In genomic region chr10:34297980-34298753, GRCm38 (mm10) we compare ENCODE assay signal across 8 mouse cellular contexts. TPM values are rescaled to one million over a fixed set of nuclear protein-coding genes. Genes with fewer than 3 reads are reported as not detected.
DNase-seq lines count a peak whose midpoint lies in the region; ATAC-seq and TF ChIP-seq lines count a peak whose summit lies in the region.

No protein-coding gene starts in this region.

- H3K9me3 ChIP-seq in intestine, postnatal 0 days (ENCODE audit: control insufficient read depth) = no peaks in the 10 kb centered on the region
- no peaks in the 10 kb centered on the region for H3K9me3 ChIP-seq in neural tube, embryonic 13.5 days

- peak overlapping the region; percentile 87 for H3K4me2 ChIP-seq in intestine, postnatal 0 days (replicated peaks; ENCODE audit: low read depth)
- peak overlapping the region; percentile 99 for H3K4me2 ChIP-seq in neural tube, embryonic 13.5 days

- no peaks in the 10 kb centered on the region; the same call in 1 of the 2 replicates for H3K79me2 ChIP-seq in liver, adult 2 months (ENCODE audit: control insufficient read depth, insufficient read depth, low read length)

- peak; percentile 54 for DNase-seq in liver, adult 2 months (ENCODE audit: extremely low read depth, low read depth, low spot score)
- DNase-seq in liver = no peak
- peak; percentile 29 to 51 for DNase-seq in cerebellum, adult 18-20 months
- peak; percentile 9 for DNase-seq in gastrocnemius, postnatal 10 days
- DNase-seq in left cerebral cortex, postnatal 10 days (ENCODE audit: extremely low spot score in 1 of 2, low spot score in 2 of 2) = no peak
- DNase-seq in spleen, adult 12 weeks (ENCODE audit: low spot score) = no peak

- TF ChIP-seq CTCF in liver, adult 2 months (IDR thresholded peaks at IDR 0.05; ENCODE audit: low read depth, low read length) = no peak
- TF ChIP-seq CTCF in intestine, postnatal 0 days (IDR thresholded peaks at IDR 0.05; ENCODE audit: low read depth) = no peak

- no peak overlapping the region for H3K27ac ChIP-seq in liver, adult 2 months (replicated peaks; ENCODE audit: insufficient read depth, low read depth, low read length)
- H3K27ac ChIP-seq in intestine, postnatal 0 days (ENCODE audit: low read depth, low read length) = peak overlapping the region; percentile 42; the same call in 1 of the 2 replicates
- H3K27ac ChIP-seq in neural tube, embryonic 13.5 days (replicated peaks) = peak overlapping the region; percentile 99

- intact Hi-C loops in left cerebral cortex, postnatal 10 days (cut with DNase I) = no loop called here

- H3K27me3 ChIP-seq in liver, adult 2 months (ENCODE audit: control insufficient read depth, insufficient read depth, low read length) = no peaks in the 10 kb centered on the region
- H3K27me3 ChIP-seq in intestine, postnatal 0 days (replicated peaks; ENCODE audit: control insufficient read depth, insufficient read depth, low read length) = no peaks in the 10 kb centered on the region
- no peaks in the 10 kb centered on the region for H3K27me3 ChIP-seq in neural tube, embryonic 13.5 days

- peak overlapping the region; percentile 51; the same call in 1 of the 2 replicates for H3K9ac ChIP-seq in liver, adult 2 months (ENCODE audit: low read depth, low read length)
- H3K9ac ChIP-seq in intestine, postnatal 0 days (ENCODE audit: low read depth, low read length) = peak overlapping the region; percentile 31; the same call in 1 of the 2 replicates
- H3K9ac ChIP-seq in neural tube, embryonic 13.5 days = peak overlapping the region; percentile 97

- TF ChIP-seq POLR2A in liver, adult 2 months (IDR thresholded peaks at IDR 0.05; ENCODE audit: extremely low read depth, insufficient read depth, low read length) = no peak

- no peaks in the 10 kb centered on the region for H3K36me3 ChIP-seq in liver, adult 2 months (ENCODE audit: control insufficient read depth, insufficient read depth, low read length)
- no peaks in the 10 kb centered on the region for H3K36me3 ChIP-seq in intestine, postnatal 0 days (ENCODE audit: control insufficient read depth, insufficient read depth)
- H3K36me3 ChIP-seq in neural tube, embryonic 13.5 days = peaks cover 10% of the 10 kb centered on the region

- peak overlapping the region; percentile 58 for H3K4me3 ChIP-seq in liver, adult 2 months (ENCODE audit: insufficient read depth, low read depth, low read length)
- H3K4me3 ChIP-seq in intestine, postnatal 0 days (ENCODE audit: low read depth, low read length) = peak overlapping the region; percentile 62
- peak overlapping the region; percentile 83 for H3K4me3 ChIP-seq in neural tube, embryonic 13.5 days

- H3K4me1 ChIP-seq in liver, adult 2 months (ENCODE audit: control insufficient read depth, insufficient read depth, low read length) = no peaks in the 10 kb centered on the region
- no peaks in the 10 kb centered on the region for H3K4me1 ChIP-seq in intestine, postnatal 0 days (replicated peaks; ENCODE audit: control insufficient read depth, insufficient read depth, low read length)
- H3K4me1 ChIP-seq in neural tube, embryonic 13.5 days (replicated peaks) = peaks cover 54% of the 10 kb centered on the region

- WGBS in liver, adult 2 months = 51% methylated on average over 25 of the region's 25 CpGs
- whole genome bisulfite sequencing in intestine, postnatal 0 days = 51% methylated on average over 25 of the region's 25 CpGs
- WGBS in neural tube, embryonic 13.5 days = 44% methylated on average over 25 of the region's 25 CpGs

- ATAC-seq in intestine, postnatal 0 days = no peak
- no peak; the same call in 1 of the 2 replicates for ATAC-seq in neural tube, embryonic 13.5 days (ENCODE audit: low read depth)

RNA-seq across cellular contexts. Expression of gene Tspyl4, which starts 0.9 kb away (rescaled TPM):
- total RNA-seq in liver, adult 2 months (2014; rRNA removed) = 2.8 and 3.2 TPM in 2 replicates
- 1.7 and 4.6 TPM in 2 replicates for polyA plus RNA-seq in liver, adult 2 months (2012; rRNA removed)
- total RNA-seq in gastrocnemius, postnatal 10 days (2021) = 1 to 10 TPM; 2.3 to 2.5 TPM
- 9.3 and 9.4 TPM in 2 replicates for polyA plus RNA-seq in intestine, postnatal 0 days (2015; fragmentation: Nextera tagmentation; extraction: Ambion mirVana)
- polyA plus RNA-seq in neural tube, embryonic 13.5 days (2015; fragmentation: Nextera tagmentation; extraction: Ambion mirVana) = 258 and 266 TPM in 2 replicates
- 100 to 1,000 TPM; 335 to 337 TPM for total RNA-seq in left cerebral cortex, postnatal 10 days (2021)

RNA-seq across cellular contexts. Expression of gene Tspyl1, which starts 16.2 kb away (rescaled TPM):
- total RNA-seq in liver, adult 2 months (2014; rRNA removed) = 12.9 and 14.5 TPM in 2 replicates
- polyA plus RNA-seq in liver, adult 2 months (2012; rRNA removed) = 13.1 and 13.6 TPM in 2 replicates
- total RNA-seq in gastrocnemius, postnatal 10 days (2021) = 10 to 100 TPM; 42.4 to 46.2 TPM
- 45.7 and 48.3 TPM in 2 replicates for polyA plus RNA-seq in intestine, postnatal 0 days (2015; fragmentation: Nextera tagmentation; extraction: Ambion mirVana)
- polyA plus RNA-seq in neural tube, embryonic 13.5 days (2015; fragmentation: Nextera tagmentation; extraction: Ambion mirVana) = 169 and 176 TPM in 2 replicates
- 100 to 1,000 TPM; 103 to 105 TPM for total RNA-seq in left cerebral cortex, postnatal 10 days (2021)

Comparison
In these comparisons a context has a peak if more than half of its experiments do, and no peak if none do; other contexts are left out.
1. DNase-seq: peak in liver, adult 2 months (single experiment), cerebellum, adult 18-20 months (2 of 2) and gastrocnemius, postnatal 10 days (single experiment); none in liver (single experiment), left cerebral cortex, postnatal 10 days (0 of 2) and spleen, adult 12 weeks (single experiment).
2. H3K9ac ChIP-seq: peak in every context shown above with its lines; median percentile 97 in neural tube, embryonic 13.5 days; 51 in liver, adult 2 months; 31 in intestine, postnatal 0 days.
3. RNA of gene Tspyl4, which starts 0.9 kb away (total RNA-seq): 335 to 337 TPM in left cerebral cortex, postnatal 10 days; 2.8 to 3.2 TPM in liver, adult 2 months and 2.3 to 2.5 TPM in gastrocnemius, postnatal 10 days; every median in the first group is over 10 times any median in the second.
4. Peak in every context shown above with its lines, with median percentiles within 50 percentile points of each other: H3K4me3 ChIP-seq.